Mouse (Mus musculus) cerebellum, postnatal 25 days (tissue): ENCODE measurements around the gene Mrgbp.

Experiments used
- DNase-seq, 2 experiments: peaks; one replicate each; pipeline ENCODE4 v3.0.0; 2021; ENCODE audit warnings: mixed read lengths in 2 of 2

Mrgbp gene

DNA sequence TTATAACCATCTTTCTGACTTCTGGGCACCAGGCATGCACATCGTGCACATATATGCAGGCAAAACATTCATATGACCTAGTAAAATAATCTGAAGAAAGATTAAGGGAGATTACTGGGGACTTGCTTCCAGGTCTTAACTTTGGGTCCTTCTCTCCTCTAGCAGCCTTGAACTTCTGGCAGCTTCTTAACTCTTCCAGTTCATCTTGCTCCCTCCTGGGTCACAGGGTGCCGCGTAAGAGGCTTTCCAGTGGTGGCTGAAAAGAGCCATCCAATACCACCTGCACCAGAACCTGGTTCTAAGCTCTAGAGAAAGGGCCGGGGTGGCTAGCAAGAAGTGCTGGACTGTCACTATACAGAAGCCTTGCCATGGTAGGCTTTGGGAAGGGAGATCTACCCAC lies 16.4 kb downstream of the Mrgbp start, which contains the start of gene Col9a3:
Gene Col9a3 (plus strand): TSS at position 301 of the 400 bp plus-strand sequence.
- no peak for DNase-seq

DNA sequence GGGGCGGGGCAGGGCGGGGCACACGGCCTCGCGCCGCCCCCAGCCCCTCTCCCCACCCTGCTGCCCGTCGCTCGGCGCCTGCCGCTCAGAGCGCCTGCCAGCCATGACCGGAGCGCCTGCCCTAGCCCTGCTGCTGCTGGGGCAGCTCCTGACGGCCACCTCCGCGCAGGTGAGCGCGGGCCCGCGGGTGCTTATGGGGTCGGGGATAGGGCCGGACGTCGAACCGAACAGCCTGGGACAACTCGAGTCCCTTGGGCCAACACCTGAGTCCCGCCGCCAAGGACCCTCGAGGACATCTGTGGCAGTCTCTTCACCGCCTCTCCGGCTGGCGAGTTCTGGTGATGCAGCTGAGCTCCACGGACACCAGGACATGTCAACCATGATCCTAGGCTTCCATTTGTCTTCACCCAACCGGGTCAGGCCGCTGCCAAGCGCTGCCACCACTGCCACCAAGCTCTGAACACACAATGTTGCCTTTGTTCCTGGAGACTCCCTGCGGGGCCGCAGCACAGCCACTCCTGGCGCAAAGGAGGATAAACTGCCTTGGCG lies 17.1 kb downstream of the Mrgbp start:
- DNase-seq: peak; percentile 50 to 56

DNA sequence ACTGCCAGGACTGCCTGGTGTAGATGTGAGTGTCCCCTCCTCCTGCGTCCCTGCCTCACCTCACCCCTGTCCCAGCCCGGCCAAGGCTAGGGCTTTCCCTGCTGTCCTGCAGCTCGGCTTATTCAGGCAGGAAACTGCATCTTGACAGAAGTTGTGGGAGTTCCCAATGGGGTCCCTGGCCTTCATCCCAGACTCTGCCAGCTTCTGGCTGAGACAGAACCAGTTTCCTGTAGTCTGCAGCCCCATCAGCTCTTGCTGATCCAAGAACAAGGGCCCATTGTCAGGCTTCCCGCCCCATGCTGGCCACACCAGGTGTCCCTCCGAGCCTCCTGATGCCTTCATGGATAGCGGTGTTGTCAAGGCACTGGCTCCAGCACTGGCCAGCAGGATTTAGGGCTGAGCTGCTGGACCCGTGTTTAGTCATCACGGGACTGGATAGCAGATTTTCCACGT lies 19.5 kb downstream of the Mrgbp start:
- peak; percentile 65 to 79 for DNase-seq

DNA sequence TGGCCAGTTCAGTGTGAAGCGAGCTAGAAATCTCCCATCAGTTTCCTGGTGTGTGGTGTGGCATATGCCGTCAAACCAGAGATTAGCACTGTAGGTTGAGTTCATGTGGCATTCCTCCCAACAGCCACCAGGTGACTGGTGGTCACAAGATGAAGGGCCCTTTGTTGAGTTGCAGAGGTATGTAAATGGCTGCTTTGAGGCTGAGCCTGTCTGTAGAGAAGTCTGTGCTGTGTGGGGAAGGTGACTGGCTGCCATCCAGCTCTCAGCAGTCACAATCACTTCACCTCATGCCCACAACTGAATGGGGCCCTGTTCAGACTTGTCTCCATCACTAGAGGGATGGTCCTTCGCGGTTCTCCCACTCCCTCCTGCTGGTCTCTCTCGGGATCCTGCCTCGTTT lies 23.7 kb downstream of the Mrgbp start:
- DNase-seq: no peak

DNA sequence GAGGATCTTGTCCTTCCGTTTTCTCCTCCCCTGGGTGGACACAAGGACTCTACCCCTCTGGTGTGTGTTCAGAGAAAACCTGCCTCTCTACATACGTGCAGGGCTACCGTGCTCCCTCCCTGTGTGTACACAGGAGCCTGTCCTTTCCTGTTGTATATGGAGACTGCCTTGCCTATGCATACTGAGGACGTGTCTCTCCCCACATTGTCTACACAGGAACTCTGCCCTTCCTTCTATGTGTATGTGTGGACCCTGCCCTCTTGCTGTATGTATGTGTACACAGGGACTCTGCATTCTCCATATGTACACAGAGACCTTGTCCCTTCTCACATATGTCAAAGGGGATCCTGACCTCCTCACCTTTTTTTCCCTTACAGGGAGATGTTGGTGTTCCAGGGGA lies 29.2 kb downstream of the Mrgbp start:
- no peak for DNase-seq

DNA sequence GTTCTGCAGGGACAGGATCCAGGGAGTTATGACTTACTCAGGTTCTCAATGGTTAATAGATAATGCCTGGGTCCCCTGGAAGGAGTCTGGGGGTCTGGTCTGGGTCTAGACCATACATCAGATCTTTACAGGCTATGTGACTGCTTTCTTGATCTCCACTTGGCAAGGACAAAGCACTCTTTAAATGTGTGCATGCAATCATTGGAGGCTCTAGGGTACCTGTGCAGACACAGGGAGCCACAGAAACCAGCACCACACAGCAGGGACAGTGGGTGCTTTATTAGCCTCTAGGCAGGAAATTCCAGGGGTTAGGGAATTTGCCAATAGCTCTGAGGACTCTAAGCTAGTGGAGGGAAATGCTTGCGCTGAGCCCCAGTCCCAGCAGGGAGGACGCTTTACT lies 30.8 kb downstream of the Mrgbp start:
- DNase-seq: no peak
